Mouse (Mus musculus): ENCODE results near the gene Olfr1243. TPM values are rescaled to one million over a fixed set of nuclear protein-coding genes. Genes with fewer than 3 reads are reported as not detected.
"Not testable (repeated sequence)": the region's sequence is repeated elsewhere in the genome, so short reads cannot be mapped to it uniquely, and the experiment has no call there.

The Olfr1243 gene
- polyA plus RNA-seq (2012; rRNA removed) (not detected in 2 replicates), polyA plus RNA-seq (2014; fragmentation: Nextera tagmentation; extraction: Ambion mirVana) (not detected in 2 replicates)

GRCm38 (mm10) chr2:89531387-89531786 lies at the start of gene Olfr1243:
Olfr1243 (minus strand) TSS chr2:89531487.
- Histone ChIP-seq H3K4me3 (ENCODE audit: insufficient read depth in 1 of 2, low read depth in 2 of 2, low read length in 2 of 2) (no peak within 1 kb of the TSS), H3K27ac (no peak within 1 kb of the TSS), H3K9ac (replicated peaks) (no peak within 1 kb of the TSS), H3K4me1 (replicated peaks; ENCODE audit: control insufficient read depth in 2 of 2, insufficient read depth in 2 of 2, low read length in 1 of 2) (no peaks in the 10 kb centered on the region), H3K27me3 (ENCODE audit: control insufficient read depth, insufficient read depth, low read length) (no peaks in the 10 kb centered on the region), H3K4me2 (ENCODE audit: low read depth) (no peak within 1 kb of the TSS), H3K9me3 (ENCODE audit: control insufficient read depth, low read length) (no peaks in the 10 kb centered on the region), H3K36me3 (replicated peaks; ENCODE audit: control insufficient read depth, insufficient read depth, low read depth) (no peaks in the 10 kb centered on the region)
- no peak for DNase-seq (ENCODE audit: low read depth in 3 of 3, low spot score in 3 of 3)
- TF ChIP-seq CTCF (IDR thresholded peaks at IDR 0.05; ENCODE audit: low read depth) = no peak
- no peak for TF ChIP-seq EP300 (IDR thresholded peaks at IDR 0.05; ENCODE audit: low read depth)
- no peak for ATAC-seq (ENCODE audit: insufficient read depth)
- 51% methylated on average over 1 of the region's 1 CpGs for WGBS (ENCODE audit: insufficient replicate concordance)

DNA sequence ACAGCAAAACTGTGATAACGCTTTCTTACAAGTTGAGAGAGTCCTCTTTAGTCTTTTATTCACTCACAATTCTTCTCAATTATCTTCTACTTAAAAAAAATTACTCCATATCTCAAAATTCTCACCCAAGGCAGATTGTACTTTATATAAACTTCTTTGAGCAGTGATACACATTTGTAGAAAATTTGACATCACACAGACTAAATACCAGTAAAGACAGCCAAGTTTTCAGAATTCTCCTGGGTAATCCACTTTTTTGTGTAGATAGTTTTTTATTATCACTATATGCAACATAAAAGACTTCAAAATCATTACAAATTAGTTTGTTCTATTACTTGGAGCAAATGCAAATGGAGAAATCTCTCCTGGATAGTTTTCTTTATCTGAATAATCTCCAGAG lies 47.1 kb upstream of the Olfr1243 start, which contains the start of gene Olfr1245:
Gene Olfr1245 (minus strand): TSS at position 101 of the 400 bp plus-strand sequence.
- no peaks in the 10 kb centered on the region for H3K27me3 ChIP-seq (ENCODE audit: control insufficient read depth, insufficient read depth, low read length)
- H3K4me1 ChIP-seq (replicated peaks; ENCODE audit: control insufficient read depth in 2 of 2, insufficient read depth in 2 of 2, low read length in 1 of 2) = no peaks in the 10 kb centered on the region
- no peak for DNase-seq (ENCODE audit: low read depth in 3 of 3, low spot score in 3 of 3)
- H3K4me3 ChIP-seq (ENCODE audit: insufficient read depth in 1 of 2, low read depth in 2 of 2, low read length in 2 of 2) = no peak within 1 kb of the TSS
- WGBS (ENCODE audit: insufficient replicate concordance) = 45% methylated on average over 1 of the region's 1 CpGs
- TF ChIP-seq CTCF (IDR thresholded peaks at IDR 0.05; ENCODE audit: low read depth) (no peak), EP300 (IDR thresholded peaks at IDR 0.05; ENCODE audit: low read depth) (no peak)
- no peak within 1 kb of the TSS for H3K9ac ChIP-seq (replicated peaks)
- no peak within 1 kb of the TSS for H3K4me2 ChIP-seq (ENCODE audit: low read depth)
- H3K27ac ChIP-seq = no peak within 1 kb of the TSS
- H3K9me3 ChIP-seq (ENCODE audit: control insufficient read depth, low read length) = no peaks in the 10 kb centered on the region
- no peaks in the 10 kb centered on the region for H3K36me3 ChIP-seq (replicated peaks; ENCODE audit: control insufficient read depth, insufficient read depth, low read depth)
- no peak for ATAC-seq (ENCODE audit: insufficient read depth)

- not testable (repeated sequence) for H3K4me1 ChIP-seq (replicated peaks; ENCODE audit: control insufficient read depth in 2 of 2, insufficient read depth in 2 of 2, low read length in 1 of 2); H3K36me3 ChIP-seq (replicated peaks; ENCODE audit: control insufficient read depth, insufficient read depth, low read depth); H3K4me3 ChIP-seq (ENCODE audit: insufficient read depth in 1 of 2, low read depth in 2 of 2, low read length in 2 of 2); H3K27ac ChIP-seq; H3K4me2 ChIP-seq (ENCODE audit: low read depth); H3K9me3 ChIP-seq (ENCODE audit: control insufficient read depth, low read length); H3K9ac ChIP-seq (replicated peaks); H3K27me3 ChIP-seq (ENCODE audit: control insufficient read depth, insufficient read depth, low read length); ATAC-seq (ENCODE audit: insufficient read depth); DNase-seq (ENCODE audit: low read depth in 3 of 3, low spot score in 3 of 3)
- 46% methylated on average over 2 of the region's 2 CpGs for WGBS (ENCODE audit: insufficient replicate concordance)
These were observed 31.4 kb upstream of the Olfr1243 start for GRCm38 (mm10) chr2:89562706-89563105.

DNA sequence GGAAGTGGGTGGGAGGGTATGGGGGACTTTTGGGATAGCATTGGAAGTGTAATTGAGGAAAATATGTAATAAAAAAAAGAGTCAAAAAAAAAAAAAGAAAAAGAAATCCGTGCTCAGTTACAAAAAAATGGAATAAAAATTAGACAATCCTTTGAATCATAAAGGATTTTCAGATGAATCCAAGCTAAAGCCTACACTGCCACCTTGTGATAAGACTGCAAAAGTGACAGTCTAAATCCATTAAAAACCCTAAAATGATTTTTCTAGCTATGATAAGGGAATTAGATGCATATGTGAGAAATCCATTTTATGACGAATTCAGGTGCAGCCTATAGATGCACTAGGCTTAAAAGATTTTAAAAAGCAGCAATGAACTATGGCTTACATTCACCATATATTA lies 13.2 kb upstream of the Olfr1243 start:
- H3K9me3 ChIP-seq (ENCODE audit: control insufficient read depth, low read length) = no peaks in the 10 kb centered on the region
- H3K4me3 ChIP-seq (ENCODE audit: insufficient read depth in 1 of 2, low read depth in 2 of 2, low read length in 2 of 2) = no peak overlapping the region
- no peaks in the 10 kb centered on the region for H3K36me3 ChIP-seq (replicated peaks; ENCODE audit: control insufficient read depth, insufficient read depth, low read depth)
- WGBS (ENCODE audit: insufficient replicate concordance) = 40% methylated on average over 2 of the region's 2 CpGs
- H3K4me1 ChIP-seq (replicated peaks; ENCODE audit: control insufficient read depth in 2 of 2, insufficient read depth in 2 of 2, low read length in 1 of 2) = no peaks in the 10 kb centered on the region
- ATAC-seq (ENCODE audit: insufficient read depth) (no peak), DNase-seq (ENCODE audit: low read depth in 3 of 3, low spot score in 3 of 3) (no peak)
- TF ChIP-seq CTCF (IDR thresholded peaks at IDR 0.05; ENCODE audit: low read depth) = no peak
- no peak for TF ChIP-seq EP300 (IDR thresholded peaks at IDR 0.05; ENCODE audit: low read depth)
- H3K4me2 ChIP-seq (ENCODE audit: low read depth) = no peak overlapping the region
- H3K27me3 ChIP-seq (ENCODE audit: control insufficient read depth, insufficient read depth, low read length) = no peaks in the 10 kb centered on the region
- no peak overlapping the region for H3K27ac ChIP-seq
- no peak overlapping the region for H3K9ac ChIP-seq (replicated peaks)

- no peak overlapping the region for H3K9ac ChIP-seq (replicated peaks)
- no peak for ATAC-seq (ENCODE audit: insufficient read depth)
- no peaks in the 10 kb centered on the region for H3K9me3 ChIP-seq (ENCODE audit: control insufficient read depth, low read length)
- DNase-seq (ENCODE audit: low read depth in 3 of 3, low spot score in 3 of 3) = no peak
- no peaks in the 10 kb centered on the region for H3K4me1 ChIP-seq (replicated peaks; ENCODE audit: control insufficient read depth in 2 of 2, insufficient read depth in 2 of 2, low read length in 1 of 2)
- H3K4me3 ChIP-seq (ENCODE audit: insufficient read depth in 1 of 2, low read depth in 2 of 2, low read length in 2 of 2) = no peak overlapping the region
- H3K4me2 ChIP-seq (ENCODE audit: low read depth) = no peak overlapping the region
- WGBS (ENCODE audit: insufficient replicate concordance) = 39% methylated on average over 1 of the region's 1 CpGs
- H3K27me3 ChIP-seq (ENCODE audit: control insufficient read depth, insufficient read depth, low read length) = no peaks in the 10 kb centered on the region
- no peak overlapping the region for H3K27ac ChIP-seq
- no peaks in the 10 kb centered on the region for H3K36me3 ChIP-seq (replicated peaks; ENCODE audit: control insufficient read depth, insufficient read depth, low read depth)
- TF ChIP-seq EP300 (IDR thresholded peaks at IDR 0.05; ENCODE audit: low read depth) (no peak), CTCF (IDR thresholded peaks at IDR 0.05; ENCODE audit: low read depth) (no peak)
These were observed 8.6 kb upstream of the Olfr1243 start for GRCm38 (mm10) chr2:89539923-89540322.
